Mouse (Mus musculus) v-Abl transformed pro-B cells (cell line): ENCODE results near the gene Sc5d.

Source experiments
- in situ Hi-C, 2 experiments: fragments of 400-800 bp; cut with MboI; formaldehyde crosslinking; loops; one replicate each; pipeline ENCODE4 v1.15.1; 2025; ENCODE audit not compliant: unreplicated experiment in 2 of 2

Gene Sc5d

DNA sequence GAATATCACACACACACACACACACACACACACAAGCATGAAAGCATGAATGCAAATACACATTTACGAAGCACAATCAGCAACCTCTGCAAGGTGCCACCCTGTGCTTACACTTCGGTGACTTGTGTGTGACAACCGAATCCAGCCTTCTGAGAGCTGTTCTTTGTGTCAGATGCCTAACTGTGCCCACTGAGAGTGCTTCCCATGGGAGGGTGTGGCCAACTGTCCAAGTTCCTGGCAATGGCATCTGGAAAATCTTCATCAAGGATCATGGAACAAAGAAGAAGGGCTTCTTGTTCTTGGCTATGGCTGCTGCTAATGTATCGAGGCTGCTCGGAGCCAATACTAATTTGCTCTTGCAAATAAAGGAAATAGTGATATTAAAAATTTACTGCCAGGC is 61.8 kb downstream of the Sc5d start:
- in situ Hi-C loops, result no loop called here
